Mouse (Mus musculus) ES-CJ7 (cell line): Measurements from ENCODE around the gene Grm7.
A peak's percentile ranks its signal among the peaks of the same experiment; 100 is the strongest.

Source experiments
- DNase-seq: peaks from one replicate; pipeline ENCODE4 v3.0.0; 2011; ENCODE audit warnings: low read depth, low spot score

The Grm7 gene

GRCm38 (mm10) chr6:110982013-110982412 lies 336.6 kb downstream of the Grm7 start:
- no peak for DNase-seq

DNA sequence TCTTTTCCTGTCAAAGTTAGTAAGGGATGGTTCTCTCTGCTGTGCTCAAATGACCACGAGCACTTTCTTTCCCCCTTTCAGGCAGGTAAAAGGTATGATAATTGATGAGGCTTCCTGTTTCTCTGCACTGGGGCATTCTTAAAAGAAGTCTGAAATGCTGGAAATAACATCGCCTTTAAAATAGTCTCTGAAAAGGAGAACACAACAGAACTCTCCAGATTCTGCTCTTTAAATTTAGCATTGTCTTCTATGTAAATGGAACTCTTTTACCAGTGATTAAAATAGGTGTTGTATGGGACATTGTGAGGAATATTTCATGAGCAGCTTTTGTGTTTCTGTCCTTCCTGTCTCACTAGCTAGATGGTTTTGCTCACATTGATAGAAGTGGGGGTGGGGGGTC lies 393.7 kb downstream of the Grm7 start:
- no peak for DNase-seq

DNA sequence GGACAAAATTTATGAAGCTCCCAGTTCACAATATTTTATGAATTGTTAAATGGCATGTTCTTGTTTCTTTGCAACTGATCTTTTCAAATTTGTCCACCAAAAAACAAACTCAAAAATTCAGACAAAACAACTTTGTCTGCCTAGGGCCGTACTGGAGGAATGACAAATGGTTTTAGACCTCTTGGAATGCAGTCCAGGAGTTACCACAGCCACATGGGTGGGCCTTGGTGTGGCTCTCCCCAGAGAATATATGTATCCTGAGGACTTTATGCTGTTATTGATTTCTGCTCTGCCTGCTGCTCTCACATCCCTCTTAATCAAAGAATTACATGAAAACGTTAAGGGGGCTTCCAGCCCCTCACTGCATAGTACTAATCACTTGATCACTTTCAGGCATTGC lies 400.5 kb downstream of the Grm7 start:
- no peak for DNase-seq

DNA sequence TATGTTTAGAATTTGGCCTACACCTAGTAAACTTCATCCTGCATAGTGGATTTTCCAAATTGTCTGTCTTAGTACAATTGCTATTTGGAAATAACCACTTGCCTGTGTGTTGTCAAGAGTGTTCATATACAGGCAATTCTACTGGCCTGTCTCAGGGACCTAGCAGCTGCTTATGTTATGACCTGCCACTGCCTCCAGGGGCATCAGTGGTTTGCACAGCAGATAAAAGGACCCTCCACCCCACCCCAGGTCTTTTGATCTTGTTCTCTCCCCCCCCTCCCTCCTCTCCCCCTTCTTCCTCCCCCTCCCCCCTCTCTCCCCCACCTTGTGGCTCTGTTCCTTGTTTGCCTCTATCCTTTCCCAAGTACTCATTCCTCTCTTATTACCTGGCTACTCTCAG lies 403.9 kb downstream of the Grm7 start:
- DNase-seq = peak; percentile 51

- no peak for DNase-seq
Observed at GRCm38 (mm10) chr6:111054001-111054975, 408.9 kb downstream of the Grm7 start.

- peak; percentile 64 for DNase-seq
Observed at GRCm38 (mm10) chr6:111057798-111058197, 412.4 kb downstream of the Grm7 start.

DNA sequence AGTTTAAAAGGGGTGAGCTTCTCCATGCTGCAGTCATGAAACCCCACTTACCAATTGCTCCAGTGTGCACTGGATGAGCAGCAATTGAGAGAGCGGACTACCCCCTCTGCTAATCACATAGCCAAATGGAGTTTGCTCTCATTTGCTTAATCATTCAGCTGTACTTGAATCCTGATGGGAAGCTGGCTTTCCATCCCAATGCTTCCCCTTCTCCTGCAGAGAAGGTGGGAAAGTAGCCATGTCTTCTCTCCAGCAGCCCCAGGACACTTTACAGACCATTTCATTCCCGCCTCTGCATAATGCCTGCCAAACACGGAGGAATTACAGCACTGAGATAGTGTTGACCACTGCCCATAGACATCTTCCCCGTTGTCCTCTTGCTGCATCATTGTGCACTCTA lies 414.6 kb downstream of the Grm7 start:
- DNase-seq = no peak

DNA sequence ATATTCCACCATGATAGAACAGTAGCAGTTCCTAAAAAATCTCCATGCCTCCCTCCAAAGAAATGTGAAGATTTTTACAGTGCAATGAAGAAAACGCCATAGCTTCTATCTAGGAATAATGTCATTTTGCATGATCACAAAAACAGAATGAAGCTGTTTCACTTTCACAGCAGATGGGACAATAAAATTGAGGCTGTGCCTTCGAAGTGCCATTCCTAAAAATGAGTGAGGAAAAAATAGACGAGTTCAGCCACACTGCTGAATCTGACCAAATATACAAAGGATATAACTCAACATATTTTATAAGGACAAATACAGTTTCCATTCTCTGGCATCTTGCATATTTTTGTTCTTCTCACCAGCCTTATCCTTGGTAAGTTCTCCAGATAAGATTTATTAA lies 439.2 kb downstream of the Grm7 start:
- no peak for DNase-seq

- DNase-seq = no peak
Observed at GRCm38 (mm10) chr6:111094818-111095217, 449.4 kb downstream of the Grm7 start.

GRCm38 (mm10) chr6:111105485-111105884 lies 460.1 kb downstream of the Grm7 start:
- no peak for DNase-seq

DNA sequence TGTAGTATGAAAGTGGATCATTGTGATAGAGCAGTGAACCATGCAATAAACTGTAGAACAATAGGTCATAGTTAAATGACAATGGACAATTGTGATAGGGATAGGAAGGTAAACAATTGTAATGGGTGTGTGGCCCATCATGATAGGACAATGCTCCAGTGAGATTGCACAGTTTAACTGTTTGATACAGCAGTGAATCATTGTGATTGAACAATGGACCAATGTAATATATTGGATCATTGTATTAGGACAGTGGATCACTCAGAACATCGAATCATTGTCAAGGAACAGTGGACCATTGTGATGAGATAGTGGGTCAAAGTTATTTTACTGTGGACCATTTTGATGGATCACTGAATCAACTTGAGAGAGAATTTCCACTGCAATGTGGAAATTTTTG lies 515.7 kb downstream of the Grm7 start:
- peak; percentile 4 for DNase-seq

DNA sequence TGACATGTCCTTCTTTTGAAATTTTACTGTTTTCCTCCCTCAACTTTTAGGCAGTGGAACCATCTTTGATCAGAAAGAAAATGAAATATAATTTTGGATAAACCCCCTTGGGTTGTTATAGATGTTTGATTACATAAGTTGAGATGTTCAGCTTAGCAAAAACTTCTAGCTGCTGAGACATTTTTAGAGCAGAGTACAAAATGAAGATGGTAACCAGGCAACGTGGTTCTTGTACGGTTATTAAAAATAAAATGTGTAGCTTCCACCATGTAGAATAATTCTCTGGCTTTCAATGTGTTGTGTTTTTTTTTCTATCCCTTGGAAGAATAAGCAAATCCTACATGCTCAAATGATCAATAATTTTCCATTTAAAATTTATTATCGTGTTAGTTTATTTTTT lies 550.0 kb downstream of the Grm7 start:
- DNase-seq = no peak

DNA sequence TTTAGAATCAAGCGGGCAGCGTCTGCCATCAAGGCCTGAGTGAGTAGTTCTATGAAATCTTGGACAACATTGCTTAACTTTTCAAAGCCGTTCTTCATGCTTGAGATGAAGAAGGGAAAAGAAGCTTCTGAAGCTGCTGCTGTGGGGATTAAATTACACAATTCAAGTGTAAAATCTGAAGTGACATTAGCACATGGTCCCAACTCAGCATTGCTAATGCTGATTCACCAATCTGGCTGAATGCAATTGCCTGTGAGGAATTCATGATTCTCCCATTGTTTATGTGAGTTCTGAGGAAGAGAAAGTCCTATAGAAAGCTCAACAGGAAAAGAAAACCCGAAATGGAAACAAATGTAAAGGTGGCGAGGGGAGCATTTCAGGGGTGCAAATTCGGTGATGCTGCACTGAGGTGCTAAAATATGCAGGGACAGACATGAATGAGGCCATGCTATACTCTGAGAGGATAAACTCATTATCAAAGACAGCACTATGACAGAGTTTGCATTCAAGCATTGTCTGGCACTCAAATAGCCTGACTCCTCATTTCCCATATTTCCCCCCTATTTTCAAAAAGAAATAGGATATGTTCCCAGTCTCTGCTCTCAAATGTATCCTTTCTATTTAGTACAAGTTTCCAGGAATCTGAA lies 575.8 kb downstream of the Grm7 start:
- no peak for DNase-seq

- no peak for DNase-seq
Observed at GRCm38 (mm10) chr6:111255215-111255614, 609.8 kb downstream of the Grm7 start.

DNA sequence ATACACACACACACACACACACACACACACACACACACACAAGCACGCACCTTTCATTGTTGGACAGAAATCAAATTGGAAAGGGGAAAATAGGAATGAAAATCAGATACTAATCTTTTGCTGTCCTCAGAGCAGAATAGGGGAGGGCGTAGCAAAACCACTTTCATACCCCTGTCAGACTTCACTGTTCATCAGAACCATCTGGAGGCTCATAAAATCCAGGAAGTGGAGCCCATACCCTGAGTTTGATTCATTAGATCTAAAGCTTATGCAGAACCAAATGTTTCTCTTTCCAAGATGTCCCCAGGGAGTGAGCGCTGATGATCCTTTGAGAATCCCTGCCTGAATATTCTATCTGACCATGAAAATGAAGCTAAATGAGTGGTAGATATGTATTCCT lies 611.6 kb downstream of the Grm7 start:
- no peak for DNase-seq

DNA sequence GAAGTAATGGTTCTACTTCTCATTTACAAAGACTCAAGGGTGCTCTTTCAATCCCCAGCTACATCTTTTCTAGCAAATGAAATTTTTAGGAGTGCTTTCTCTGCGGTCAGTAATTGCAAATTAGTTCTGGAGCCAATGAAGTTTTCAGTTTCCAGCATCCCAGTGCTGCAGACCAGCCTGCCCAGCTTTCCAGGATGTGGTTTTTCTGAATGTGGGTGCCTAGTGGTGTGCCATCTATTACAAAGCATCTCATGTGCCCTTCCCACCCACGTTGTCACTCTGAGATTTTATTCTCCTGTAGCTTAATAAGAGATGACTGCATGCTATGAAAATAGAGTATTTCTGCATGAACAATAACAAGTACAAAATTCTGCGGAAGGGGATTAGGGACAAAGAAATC lies 612.9 kb downstream of the Grm7 start:
- no peak for DNase-seq

GRCm38 (mm10) chr6:111261181-111261580 lies 615.8 kb downstream of the Grm7 start:
- DNase-seq = peak; percentile 52

GRCm38 (mm10) chr6:111276657-111277056 lies 631.3 kb downstream of the Grm7 start:
- DNase-seq = no peak

- no peak for DNase-seq
Observed at GRCm38 (mm10) chr6:111278516-111278915, 633.1 kb downstream of the Grm7 start.

DNA sequence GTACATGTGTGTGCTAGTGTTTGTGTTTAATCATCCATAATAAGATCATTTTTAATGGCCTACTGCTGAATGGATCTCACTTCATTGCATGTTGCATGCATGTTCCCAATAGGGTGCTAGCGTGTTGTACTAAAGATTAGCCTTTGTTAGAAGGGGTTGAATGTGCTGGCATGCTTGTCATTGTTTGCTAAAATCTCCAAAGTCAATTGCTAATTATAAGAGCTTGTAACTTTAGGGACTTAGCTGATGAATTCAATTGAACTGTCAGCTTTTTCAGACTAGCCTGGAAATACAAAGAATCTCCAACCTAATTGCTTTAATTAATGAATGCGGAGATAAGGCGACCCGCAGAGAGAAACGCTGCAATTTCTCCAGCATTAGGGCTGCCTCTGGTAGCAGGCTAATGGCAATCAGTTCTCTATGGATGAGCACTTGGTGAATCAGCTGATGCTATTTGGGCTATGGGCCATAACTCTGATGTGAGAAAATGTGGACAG lies 648.2 kb downstream of the Grm7 start:
- DNase-seq = no peak

- DNase-seq = no peak
Observed at GRCm38 (mm10) chr6:111303912-111304555, 658.7 kb downstream of the Grm7 start.

GRCm38 (mm10) chr6:111361681-111362080 lies 716.3 kb downstream of the Grm7 start:
- no peak for DNase-seq
